Mouse (Mus musculus) kidney, adult 8-10 months (tissue): Measurements from ENCODE around the gene Zfp683.

Experiments
- DNase-seq, 2 experiments: peaks; one replicate each; pipeline ENCODE4 v3.0.0; 2022

The Zfp683 gene

GRCm38 (mm10) chr4:134092382-134093288 is 39.0 kb downstream of the Zfp683 start:
- peak; percentile 24 to 55 for DNase-seq

DNA sequence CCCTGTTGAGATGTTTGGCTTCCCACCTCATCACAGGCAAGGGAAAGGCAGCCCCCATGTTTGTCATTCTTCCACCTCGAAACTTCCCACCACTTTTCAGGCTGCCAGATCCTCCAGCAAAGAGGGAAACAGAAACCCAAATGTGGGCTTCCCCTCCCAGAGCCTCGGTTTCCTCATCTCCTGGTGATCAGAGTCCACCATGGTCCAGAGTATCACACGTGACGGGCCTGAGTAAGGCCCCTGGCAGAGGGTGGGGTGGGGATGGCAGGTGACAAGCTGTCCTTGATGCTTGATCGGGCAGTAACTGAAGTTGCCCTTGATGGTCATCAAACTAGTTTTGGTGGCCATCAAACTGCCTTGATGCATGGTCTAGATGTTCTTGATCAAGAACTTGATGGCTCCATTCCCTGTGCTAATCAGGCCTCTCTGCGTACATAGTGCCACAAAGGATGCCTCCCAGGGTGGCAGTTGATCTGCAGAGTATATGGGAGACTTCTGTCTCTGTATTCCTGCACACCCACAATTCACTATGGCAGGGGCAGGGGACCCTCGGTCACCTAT is 40.4 kb downstream of the Zfp683 start:
- DNase-seq, result no peak

DNA sequence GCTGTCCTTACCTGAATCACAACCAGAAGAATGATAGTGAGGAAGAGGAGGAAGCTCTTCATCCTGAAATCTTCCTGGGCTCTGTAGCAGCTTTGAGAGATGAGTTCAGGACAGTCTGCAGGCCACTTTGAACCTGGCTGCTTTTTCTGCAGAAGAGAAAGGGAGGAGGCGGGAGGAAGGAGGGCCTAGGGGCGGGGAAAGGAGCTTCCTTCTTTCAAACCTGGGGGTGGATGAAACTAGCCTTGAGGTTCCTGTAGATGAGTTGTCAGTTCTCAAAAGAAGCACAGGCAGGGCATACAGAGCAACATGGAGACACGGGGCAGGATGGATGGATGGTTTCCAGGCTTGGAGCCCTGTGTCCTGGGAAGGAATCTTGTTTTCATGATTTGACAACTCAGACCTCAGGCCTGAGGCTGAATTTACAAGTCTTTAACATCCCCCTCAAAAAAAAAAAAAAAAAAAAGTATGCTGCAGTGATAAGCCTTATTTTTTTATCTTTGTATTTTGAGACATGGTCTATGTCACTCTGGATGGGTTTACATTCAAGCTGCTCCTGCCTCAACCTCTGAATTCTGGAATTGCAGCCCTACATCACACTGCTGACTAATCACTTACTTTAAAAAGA is 41.4 kb downstream of the Zfp683 start, which contains the start of gene Cd52:
Gene Cd52, minus strand, starts transcription at position 160 of the 625 bp plus-strand sequence.
- DNase-seq, result no peak

- no peak for DNase-seq
Observed at GRCm38 (mm10) chr4:134096120-134096519, 42.5 kb downstream of the Zfp683 start.

GRCm38 (mm10) chr4:134097015-134097608 is 43.5 kb downstream of the Zfp683 start:
- no peak for DNase-seq

- peak; percentile 30 to 31 for DNase-seq
Observed at GRCm38 (mm10) chr4:134098628-134099027, 45.0 kb downstream of the Zfp683 start.

DNA sequence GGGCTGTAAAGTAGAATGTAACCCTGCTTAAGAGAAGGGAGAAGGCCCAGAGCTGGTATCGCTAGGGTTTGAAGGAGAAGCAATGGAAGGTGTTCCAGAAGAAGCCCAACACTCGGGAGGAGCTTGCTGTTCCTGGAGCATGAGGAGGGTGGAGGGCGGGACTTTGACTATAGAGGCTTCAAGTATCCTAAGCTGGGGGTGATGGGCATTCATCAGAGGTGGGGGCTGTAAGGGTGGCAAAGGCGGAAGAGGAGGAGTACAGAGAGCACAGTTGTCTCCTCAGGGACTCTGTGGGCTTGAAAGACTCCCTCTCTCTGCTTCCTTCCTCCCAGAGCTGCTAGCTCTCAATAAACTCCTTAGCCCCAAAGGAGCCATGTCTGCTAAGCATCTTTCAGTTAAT is 46.6 kb downstream of the Zfp683 start:
- no peak for DNase-seq

GRCm38 (mm10) chr4:134101979-134102741 is 48.5 kb downstream of the Zfp683 start, which contains the start of gene Ubxn11:
Gene Ubxn11 (plus strand): TSS chr4:134102570.
- peak; percentile 90 for DNase-seq

DNA sequence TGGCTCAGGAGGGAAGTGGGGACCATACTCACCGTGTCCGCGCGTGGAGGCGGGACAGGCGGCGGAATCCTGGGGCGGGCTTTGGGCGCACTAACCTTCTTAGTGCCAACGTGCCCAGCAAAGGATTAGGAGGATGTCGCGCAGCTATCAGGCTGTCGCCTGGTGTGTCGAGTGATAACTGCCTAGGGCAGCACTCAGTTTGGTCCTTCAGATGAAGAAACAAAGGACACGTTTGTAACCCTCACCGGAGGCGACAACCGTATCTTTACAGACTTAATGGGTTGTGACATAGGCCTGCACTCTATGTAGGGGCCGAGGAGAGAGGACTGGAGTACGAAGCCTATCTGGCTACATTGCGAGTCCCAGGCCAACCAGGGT is 49.1 kb downstream of the Zfp683 start:
- DNase-seq, result no peak

DNA sequence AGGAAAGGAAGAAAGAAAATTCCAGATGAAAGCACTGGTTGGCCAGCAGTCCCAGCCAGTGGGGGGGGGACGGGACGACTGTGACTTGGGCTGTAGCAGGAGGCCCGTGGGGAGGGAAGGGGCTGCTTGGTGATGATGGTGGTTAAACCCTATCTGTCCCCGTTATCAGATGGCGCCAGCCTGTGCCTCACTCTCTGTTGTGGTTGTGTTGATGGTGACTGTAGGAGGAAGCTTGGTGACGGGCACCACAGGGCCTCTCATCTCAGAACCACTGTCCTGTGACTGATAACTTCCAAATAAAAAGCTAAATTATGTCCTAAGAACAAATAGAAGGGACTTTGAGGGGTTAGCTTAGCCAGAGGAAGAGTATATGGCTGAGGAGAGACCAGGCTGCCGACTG is 52.5 kb downstream of the Zfp683 start:
- no peak for DNase-seq

DNA sequence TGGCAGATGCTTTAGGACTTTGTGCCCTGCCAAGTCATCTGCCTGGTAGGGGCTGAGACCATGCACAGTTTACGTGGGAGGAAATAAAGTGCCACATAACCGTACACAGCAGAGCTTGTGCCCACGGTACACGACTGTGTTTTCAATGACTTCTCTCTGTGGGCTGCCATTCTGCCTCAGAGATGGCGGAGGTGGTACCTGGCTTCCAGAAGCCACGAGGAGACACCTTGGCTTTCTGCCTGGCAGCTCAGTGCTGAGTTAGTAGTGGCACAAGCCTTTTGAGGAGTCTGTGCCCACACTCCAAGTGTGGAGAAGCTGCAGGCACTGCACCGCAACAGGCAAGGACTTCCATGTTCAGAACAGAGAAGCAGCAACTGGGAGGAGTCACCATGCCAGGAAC is 54.1 kb downstream of the Zfp683 start:
- no peak for DNase-seq

DNA sequence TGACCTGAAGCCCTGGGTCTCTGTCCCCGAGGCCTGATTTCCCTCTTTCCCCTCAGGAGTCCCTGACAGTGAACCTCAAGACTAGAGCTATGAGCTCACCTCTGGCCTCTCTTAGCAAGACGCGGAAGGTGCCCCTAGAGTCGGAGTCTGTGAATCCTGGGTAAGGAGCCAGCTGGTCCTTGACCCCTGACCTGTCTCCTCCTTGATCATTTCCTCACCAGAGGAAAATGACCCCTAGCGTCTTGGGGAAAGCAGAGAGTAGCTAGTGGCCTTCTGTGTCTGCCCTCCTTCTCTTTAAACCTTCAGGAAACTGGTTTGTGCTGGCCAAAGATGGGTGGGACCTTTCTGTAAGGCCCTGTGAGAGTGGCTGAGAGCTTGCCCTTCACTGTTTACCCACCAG is 54.6 kb downstream of the Zfp683 start:
- DNase-seq, result no peak
